Mouse (Mus musculus) heart, postnatal 0 days (tissue): ENCODE results near the gene Antxr1.

ENCODE experiments used
- CTCF ChIP-seq: IDR thresholded peaks from 2 replicates; pipeline ENCODE4 v1.5.1; 2016; ENCODE audit warnings: antibody characterized with exemption, control low read depth, low read depth
- EP300 ChIP-seq: IDR thresholded peaks from 2 replicates; pipeline ENCODE4 v1.6.1; 2016; ENCODE audit warnings: antibody characterized with exemption, low read depth

DNA sequence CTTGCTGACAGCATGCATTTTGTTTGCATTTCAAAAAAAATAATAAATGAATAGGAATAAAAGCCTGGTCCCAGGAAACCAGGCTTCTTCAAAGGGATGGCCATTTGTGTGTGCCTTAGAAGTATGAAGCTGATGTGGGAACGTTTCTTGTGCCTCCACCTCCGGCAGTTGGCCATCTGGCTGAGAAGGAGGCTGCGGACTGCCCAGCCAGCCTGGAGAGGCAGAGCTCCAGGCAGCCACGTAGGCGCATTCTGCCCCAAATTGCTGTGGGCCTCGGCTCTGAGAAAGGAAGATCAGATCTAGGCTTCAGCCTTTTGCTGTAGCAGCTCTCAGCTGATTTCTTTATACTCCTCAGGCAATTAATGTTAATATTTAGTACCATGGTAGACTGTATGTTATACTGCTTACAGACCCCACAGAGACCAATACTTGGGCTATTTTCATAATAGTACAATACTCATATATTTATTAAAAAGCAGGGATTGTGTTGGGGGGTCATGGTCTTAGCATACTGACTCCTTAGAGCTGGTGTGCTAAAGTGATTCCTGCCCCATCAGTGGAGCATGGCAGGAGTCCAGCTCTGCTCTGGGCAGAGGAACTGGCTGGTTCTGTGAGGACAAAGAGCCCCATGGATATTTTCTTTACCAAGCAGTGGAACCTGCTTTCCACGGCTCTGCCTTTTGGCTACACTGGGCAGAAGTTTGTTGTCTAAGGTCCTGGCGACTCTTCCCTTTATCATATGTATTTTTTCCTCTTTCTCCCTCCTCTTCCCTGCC lies 169.9 kb downstream of the Antxr1 start:
- TF ChIP-seq CTCF, result no peak
- TF ChIP-seq EP300, result no peak
